Mouse (Mus musculus): ENCODE measurements around the gene Elp4.

DNA sequence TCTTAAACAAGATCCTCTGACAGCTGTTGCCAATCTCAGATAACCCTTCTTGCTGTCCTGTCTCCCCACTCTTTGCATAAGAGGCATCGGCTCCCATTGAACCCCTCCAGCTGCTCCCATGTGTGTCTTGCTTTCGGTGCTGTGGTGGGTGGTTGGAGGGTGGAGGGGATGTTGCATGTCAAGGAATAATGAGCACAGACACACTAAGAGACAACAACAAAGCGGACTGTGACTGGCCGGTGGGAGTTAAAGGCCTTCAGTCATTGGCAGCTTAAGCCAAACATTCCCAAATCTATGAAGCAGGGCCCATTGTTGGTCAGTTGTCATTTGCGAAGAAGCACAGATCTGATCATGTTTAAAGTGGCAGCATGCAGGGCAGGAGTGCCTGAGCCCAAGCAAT lies 206.6 kb downstream of the Elp4 start:
- TF ChIP-seq CEBPB (IDR thresholded peaks at IDR 0.05; ENCODE audit: low read depth) (no peak), CTCF (IDR thresholded peaks at IDR 0.05; ENCODE audit: control insufficient read depth, insufficient read depth, insufficient read length) (no peak)
